Mouse (Mus musculus) central nervous system, embryonic 18 days (tissue): ENCODE results near the gene Atp5c1. TPM values are rescaled to one million over a fixed set of nuclear protein-coding genes. Genes with fewer than 3 reads are reported as not detected.

ENCODE experiments used
- polyA plus RNA-seq: library from polyadenylated mRNA; depleted of rRNA; stranded (reverse); fragments of >200 nt; gene quantifications from 2 replicates; pipeline ENCODE4 v1.2.3, GENCODE M21; 2012; rRNA removed

Gene Atp5c1
- 352 and 395 TPM in 2 replicates for polyA plus RNA-seq

GRCm38 (mm10) chr2:10080310-10081010 is at the start of gene Atp5c1, which contains the start of gene Kin:
TSS of gene Atp5c1 (minus strand) at chr2:10080510.
TSS of gene Kin (plus strand) at chr2:10080593.

DNA sequence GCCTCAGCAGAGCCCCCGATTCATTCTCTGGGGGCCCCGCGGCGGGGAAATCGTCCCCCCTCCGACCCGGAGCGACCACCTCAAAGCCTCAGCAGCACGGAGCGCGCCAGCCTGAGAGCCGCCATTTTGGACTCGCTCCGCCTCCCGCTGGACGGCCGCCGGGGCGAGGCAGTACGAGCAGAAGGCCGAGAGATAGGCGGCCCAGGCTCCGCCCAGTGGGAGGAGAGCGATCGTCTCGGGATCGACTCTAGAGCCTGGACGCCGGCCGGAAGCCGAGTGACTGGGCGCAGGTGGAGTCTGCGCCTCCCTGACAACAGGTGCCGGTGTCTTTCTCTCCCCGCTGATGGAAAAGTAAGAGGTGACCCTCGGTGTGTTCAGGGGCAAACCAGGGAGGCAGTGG is 31.8 kb downstream of the Atp5c1 start, which contains the start of gene Taf3:
Gene Taf3, minus strand, starts transcription at position 136 of the 400 bp plus-strand sequence.

Other genes with a start within 250 kb of the Atp5c1 start
- gene 4930412O13Rik, start 199.3 kb downstream of the Atp5c1 start, polyA plus RNA-seq, result 0.67 and 0.74 TPM in 2 replicates
- 0.60 and 0.95 TPM in 2 replicates for gene 9230102O04Rik, start 191.0 kb downstream of the Atp5c1 start, polyA plus RNA-seq
- 5.2 and 5.4 TPM in 2 replicates for gene Gata3, start 190.5 kb downstream of the Atp5c1 start, polyA plus RNA-seq
- 6.7 and 8.5 TPM in 2 replicates for gene Taf3, start 31.9 kb downstream of the Atp5c1 start, polyA plus RNA-seq
- gene Kin, start 83 bp upstream of the Atp5c1 start, polyA plus RNA-seq, result 17.7 and 18.8 TPM in 2 replicates
- 2.8 and 3.1 TPM in 2 replicates for gene Itih2, start 50.9 kb upstream of the Atp5c1 start, polyA plus RNA-seq
- 5.9 and 7.0 TPM in 2 replicates for gene Itih5, start 73.1 kb upstream of the Atp5c1 start, polyA plus RNA-seq